Mouse (Mus musculus): ENCODE measurements around the gene Srl. TPM values are rescaled to one million over a fixed set of nuclear protein-coding genes. Genes with fewer than 3 reads are reported as not detected.
"Not testable (repeated sequence)": the region's sequence is repeated elsewhere in the genome, so short reads cannot be mapped to it uniquely, and the experiment has no call there.

The Srl gene
- polyA plus RNA-seq, 1 experiment: 12.6 TPM

GRCm38 (mm10) chr16:4542236-4542774 is 689 bp upstream of the Srl start:
- 34% methylated on average over 7 of the region's 7 CpGs for WGBS
- Histone ChIP-seq H3K4me3 (replicated peaks; ENCODE audit: extremely low read depth, low read depth, low read length) (no peak overlapping the region), H3K4me1 (ENCODE audit: control insufficient read depth, insufficient read depth, low read length) (no peaks in the 10 kb centered on the region; the same call in 1 of the 2 replicates)
- TF ChIP-seq CTCF (IDR thresholded peaks at IDR 0.05; ENCODE audit: insufficient read depth, low read length): no peak
- TF ChIP-seq POLR2A (IDR thresholded peaks at IDR 0.05; ENCODE audit: borderline replicate concordance, extremely low read depth, low read depth, low read length): no peak
- no peak for DNase-seq

GRCm38 (mm10) chr16:4541033-4541432 is 583 bp downstream of the Srl start:
- TF ChIP-seq POLR2A (IDR thresholded peaks at IDR 0.05; ENCODE audit: borderline replicate concordance, extremely low read depth, low read depth, low read length): no peak
- TF ChIP-seq CTCF (IDR thresholded peaks at IDR 0.05; ENCODE audit: insufficient read depth, low read length): no peak
- DNase-seq: no peak
- H3K4me1 ChIP-seq (ENCODE audit: control insufficient read depth, insufficient read depth, low read length): no peaks in the 10 kb centered on the region; the same call in 1 of the 2 replicates
- H3K4me3 ChIP-seq (replicated peaks; ENCODE audit: extremely low read depth, low read depth, low read length): no peak overlapping the region
- WGBS: 61% methylated on average over 4 of the region's 4 CpGs

- Histone ChIP-seq H3K4me1 (ENCODE audit: control insufficient read depth, insufficient read depth, low read length) (no peaks in the 10 kb centered on the region; the same call in 1 of the 2 replicates), H3K4me3 (replicated peaks; ENCODE audit: extremely low read depth, low read depth, low read length) (no peak overlapping the region)
- DNase-seq: no peak
- TF ChIP-seq POLR2A (IDR thresholded peaks at IDR 0.05; ENCODE audit: borderline replicate concordance, extremely low read depth, low read depth, low read length) (no peak), CTCF (IDR thresholded peaks at IDR 0.05; ENCODE audit: insufficient read depth, low read length) (0 out of 2 replicates have a peak, but pooled peaks have one; percentile 2)
- WGBS: 85% methylated on average over 12 of the region's 12 CpGs
Observed at GRCm38 (mm10) chr16:4540064-4540775, 1.4 kb downstream of the Srl start.

- WGBS: 72% methylated on average over 4 of the region's 4 CpGs
- TF ChIP-seq POLR2A (IDR thresholded peaks at IDR 0.05; ENCODE audit: borderline replicate concordance, extremely low read depth, low read depth, low read length) (no peak), CTCF (IDR thresholded peaks at IDR 0.05; ENCODE audit: insufficient read depth, low read length) (no peak)
- Histone ChIP-seq H3K4me1 (ENCODE audit: control insufficient read depth, insufficient read depth, low read length) (no peaks in the 10 kb centered on the region; the same call in 1 of the 2 replicates), H3K4me3 (replicated peaks; ENCODE audit: extremely low read depth, low read depth, low read length) (no peak overlapping the region)
- no peak for DNase-seq
Observed at GRCm38 (mm10) chr16:4539521-4539920, 2.1 kb downstream of the Srl start.

- TF ChIP-seq POLR2A (IDR thresholded peaks at IDR 0.05; ENCODE audit: borderline replicate concordance, extremely low read depth, low read depth, low read length) (no peak), CTCF (IDR thresholded peaks at IDR 0.05; ENCODE audit: insufficient read depth, low read length) (no peak)
- Histone ChIP-seq H3K4me1 (ENCODE audit: control insufficient read depth, insufficient read depth, low read length) (no peaks in the 10 kb centered on the region; the same call in 1 of the 2 replicates), H3K4me3 (replicated peaks; ENCODE audit: extremely low read depth, low read depth, low read length) (no peak overlapping the region)
- WGBS: 39% methylated on average over 3 of the region's 3 CpGs
- no peak for DNase-seq
Observed at GRCm38 (mm10) chr16:4537616-4538358, 3.8 kb downstream of the Srl start.

GRCm38 (mm10) chr16:4527373-4527772 is 14.2 kb downstream of the Srl start:
- not testable (repeated sequence) for H3K4me3 ChIP-seq (replicated peaks; ENCODE audit: extremely low read depth, low read depth, low read length); DNase-seq; H3K4me1 ChIP-seq (ENCODE audit: control insufficient read depth, insufficient read depth, low read length)
- WGBS: 89% methylated on average over 12 of the region's 12 CpGs

GRCm38 (mm10) chr16:4523313-4524004 is 18.2 kb downstream of the Srl start:
- WGBS: 67% methylated on average over 7 of the region's 7 CpGs
- DNase-seq: no peak
- Histone ChIP-seq H3K4me3 (replicated peaks; ENCODE audit: extremely low read depth, low read depth, low read length) (no peak overlapping the region), H3K4me1 (ENCODE audit: control insufficient read depth, insufficient read depth, low read length) (no peaks in the 10 kb centered on the region)
- TF ChIP-seq CTCF (IDR thresholded peaks at IDR 0.05; ENCODE audit: insufficient read depth, low read length) (no peak), POLR2A (IDR thresholded peaks at IDR 0.05; ENCODE audit: borderline replicate concordance, extremely low read depth, low read depth, low read length) (no peak)

- no peak for DNase-seq
- 61% methylated on average over 8 of the region's 8 CpGs for WGBS
- H3K4me1 ChIP-seq (ENCODE audit: control insufficient read depth, insufficient read depth, low read length): no peaks in the 10 kb centered on the region
- H3K4me3 ChIP-seq (replicated peaks; ENCODE audit: extremely low read depth, low read depth, low read length): no peak overlapping the region
- TF ChIP-seq POLR2A (IDR thresholded peaks at IDR 0.05; ENCODE audit: borderline replicate concordance, extremely low read depth, low read depth, low read length) (no peak), CTCF (IDR thresholded peaks at IDR 0.05; ENCODE audit: insufficient read depth, low read length) (no peak)
Observed at GRCm38 (mm10) chr16:4522879-4523278, 18.7 kb downstream of the Srl start.

GRCm38 (mm10) chr16:4521735-4522530 is 19.7 kb downstream of the Srl start:
- WGBS: 62% methylated on average over 5 of the region's 5 CpGs
- TF ChIP-seq CTCF (IDR thresholded peaks at IDR 0.05; ENCODE audit: insufficient read depth, low read length): no peak
- TF ChIP-seq POLR2A (IDR thresholded peaks at IDR 0.05; ENCODE audit: borderline replicate concordance, extremely low read depth, low read depth, low read length): no peak
- no peak for DNase-seq
- no peaks in the 10 kb centered on the region for H3K4me1 ChIP-seq (ENCODE audit: control insufficient read depth, insufficient read depth, low read length)
- no peak overlapping the region for H3K4me3 ChIP-seq (replicated peaks; ENCODE audit: extremely low read depth, low read depth, low read length)
